Mouse (Mus musculus) liver, postnatal 0 days (tissue): ENCODE data around the gene Cab39l. TPM values are rescaled to one million over a fixed set of nuclear protein-coding genes. Genes with fewer than 3 reads are reported as not detected.

Experiments used
- ATAC-seq: fragments of 200-750 bp; cut with Nextera tagmentation; 2 replicates; pipeline ENCODE4 v1.8.0; 2017; ENCODE audit warnings: mild to moderate bottlenecking, moderate library complexity
- DNase-seq: peaks from one replicate; pipeline ENCODE4 v3.0.0-alpha.2; 2016
- H3K27ac ChIP-seq: fragments of 300-500 bp; sonication (generic); 2 replicates; pipeline ENCODE4 v1.5.1; 2014; ENCODE audit warnings: antibody characterized with exemption, moderate library complexity, mild to moderate bottlenecking, low read depth
- H3K27me3 ChIP-seq: fragments of 300-500 bp; sonication (generic); 2 replicates; pipeline ENCODE4 v1.6.1; 2014; ENCODE audit warnings: low read length, control low read depth, mixed read lengths; ENCODE audit not compliant: insufficient read depth
- H3K36me3 ChIP-seq: fragments of 300-500 bp; sonication (generic); replicated peaks from 2 replicates; pipeline ENCODE4 v1.6.1; 2014; ENCODE audit warnings: mild to moderate bottlenecking, control low read depth, low read length, moderate library complexity, mixed read lengths; ENCODE audit not compliant: insufficient read depth
- H3K4me1 ChIP-seq: fragments of 300-500 bp; sonication (generic); 2 replicates; pipeline ENCODE4 v1.6.1; 2014; ENCODE audit warnings: antibody characterized with exemption, mild to moderate bottlenecking, control low read depth; ENCODE audit not compliant: insufficient read depth
- H3K4me2 ChIP-seq: fragments of 300-500 bp; sonication (generic); 2 replicates; pipeline ENCODE4 v1.6.1; 2014; ENCODE audit warnings: low read depth, mild to moderate bottlenecking, low read length, moderate library complexity, mixed read lengths
- H3K4me3 ChIP-seq: fragments of 300-500 bp; sonication (generic); 2 replicates; pipeline ENCODE4 v1.5.1; 2014; ENCODE audit warnings: low read depth, low read length
- H3K9ac ChIP-seq: fragments of 300-500 bp; sonication (generic); replicated peaks from 2 replicates; pipeline ENCODE4 v1.6.1; 2014; ENCODE audit warnings: mild to moderate bottlenecking, moderate library complexity
- H3K9me3 ChIP-seq: fragments of 300-500 bp; sonication (generic); 2 replicates; pipeline ENCODE4 v1.6.1; 2016; ENCODE audit warnings: mild to moderate bottlenecking, control low read depth, low read length, mixed read lengths
- CTCF ChIP-seq: sonication (generic); IDR thresholded peaks from 2 replicates; pipeline ENCODE4 v1.5.1; 2016; ENCODE audit warnings: antibody characterized with exemption, low read depth
- EP300 ChIP-seq: IDR thresholded peaks from 2 replicates; pipeline ENCODE4 v1.6.1; 2016; ENCODE audit warnings: antibody characterized with exemption, low read depth, mild to moderate bottlenecking
- WGBS: fragments of 180-500 bp; shearing (Covaris S2); extraction: QIAGEN DNeasy Blood & Tissue Kit; methylation state at CpG from one replicate; pipeline ENCODE4 v1.1.7; 2014; ENCODE audit not compliant: insufficient replicate concordance; 5-methylcytosine and 5-hydroxymethylcytosine counted together
- polyA plus RNA-seq: library from polyadenylated mRNA; unstranded; fragments of >200 nt; fragmentation: Nextera tagmentation; extraction: Ambion mirVana; gene quantifications from 2 replicates; pipeline ENCODE4 v1.2.1, GENCODE M21; 2015

Gene Cab39l
- polyA plus RNA-seq, 1 experiment from 2014 or later, result 25.0 TPM

DNA sequence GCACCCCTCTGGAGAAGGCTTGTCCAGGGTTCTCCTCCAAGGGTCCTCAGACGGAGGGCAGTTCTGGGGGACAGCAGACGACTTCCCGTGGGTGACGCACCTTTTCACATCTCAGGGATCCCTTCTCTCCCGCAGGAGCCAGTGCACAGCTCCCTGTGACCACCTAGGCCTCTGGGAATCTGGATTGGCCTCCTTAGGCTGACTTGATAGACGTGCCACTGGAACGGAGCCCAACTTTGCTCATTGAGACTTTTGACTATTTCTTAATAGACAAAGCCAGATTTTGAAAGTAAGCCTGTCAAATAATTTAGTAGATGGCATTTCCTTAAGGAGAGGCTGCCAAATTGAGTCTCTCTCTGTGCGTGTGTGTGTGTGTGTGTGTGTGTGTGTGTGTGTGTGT is 185.9 kb downstream of the Cab39l start:
- no peaks in the 10 kb centered on the region for H3K36me3 ChIP-seq
- no peaks in the 10 kb centered on the region for H3K9me3 ChIP-seq
- no peak overlapping the region for H3K9ac ChIP-seq
- no peak overlapping the region for H3K4me3 ChIP-seq
- no peak for DNase-seq
- 53% methylated on average over 8 of the region's 8 CpGs for WGBS
- no peak overlapping the region for H3K27ac ChIP-seq
- no peak for TF ChIP-seq EP300
- TF ChIP-seq CTCF, result no peak
- peaks cover 12% of the 10 kb centered on the region for H3K4me1 ChIP-seq
- H3K27me3 ChIP-seq, result peaks cover 32% of the 10 kb centered on the region
- H3K4me2 ChIP-seq, result 0 out of 2 replicates have a peak overlapping the region, but pooled peaks have one; percentile 95
- ATAC-seq, result no peak

DNA sequence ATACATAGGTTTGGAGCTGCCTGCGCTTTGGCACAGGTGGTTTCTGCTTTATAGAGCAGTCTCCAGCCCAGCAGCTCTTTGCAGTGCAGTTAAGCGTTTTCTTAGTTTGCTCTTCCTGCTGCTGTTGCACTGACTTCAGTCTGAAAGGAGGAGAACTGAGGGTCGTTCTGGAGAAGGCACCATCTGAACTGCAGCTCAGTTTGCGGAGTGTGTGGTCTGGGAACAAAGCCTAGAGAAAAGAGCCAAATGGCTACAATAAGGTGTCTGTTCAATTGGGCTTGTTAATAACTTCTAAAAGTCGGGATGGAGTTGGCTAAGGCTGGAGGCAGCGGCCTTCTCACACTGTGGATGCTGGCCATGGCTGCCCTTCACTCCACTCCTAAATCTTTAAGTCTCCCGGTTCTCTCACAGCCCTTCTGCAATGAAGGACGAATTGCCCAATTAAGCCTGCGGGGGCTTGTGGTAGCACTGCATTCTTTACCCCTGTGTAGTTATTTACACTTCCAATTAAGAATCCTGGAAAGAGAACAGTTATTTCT is 186.4 kb downstream of the Cab39l start:
- WGBS, result 57% methylated on average over 9 of the region's 9 CpGs
- no peak overlapping the region for H3K4me3 ChIP-seq
- H3K4me2 ChIP-seq, result no peak overlapping the region
- H3K9me3 ChIP-seq, result no peaks in the 10 kb centered on the region
- DNase-seq (no peak), ATAC-seq (no peak)
- no peak overlapping the region for H3K27ac ChIP-seq
- H3K36me3 ChIP-seq, result no peaks in the 10 kb centered on the region
- H3K27me3 ChIP-seq, result peaks cover 32% of the 10 kb centered on the region
- peaks cover 12% of the 10 kb centered on the region for H3K4me1 ChIP-seq
- TF ChIP-seq CTCF (no peak), EP300 (no peak)
- no peak overlapping the region for H3K9ac ChIP-seq

DNA sequence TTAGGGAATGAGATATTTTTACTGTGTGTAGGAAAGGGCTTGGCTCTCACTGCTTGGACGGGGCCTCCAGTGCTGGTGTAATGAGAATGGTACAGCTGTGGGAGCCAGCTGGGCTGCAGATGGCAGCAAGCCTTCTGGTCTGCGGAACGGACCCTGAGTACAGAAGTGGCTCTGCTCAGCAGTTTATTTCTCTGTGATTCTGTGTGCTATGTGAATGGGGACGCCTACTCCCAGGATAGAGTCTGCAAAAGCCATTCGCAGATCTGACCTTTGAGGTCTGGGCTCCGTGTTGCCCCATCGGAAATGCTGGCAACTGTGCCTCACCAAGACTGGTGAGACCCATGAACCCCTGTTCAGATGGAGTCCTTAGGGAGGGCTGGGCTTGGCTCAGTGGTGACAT is 187.1 kb downstream of the Cab39l start:
- Histone ChIP-seq H3K4me3 (no peak overlapping the region), H3K4me2 (no peak overlapping the region), H3K9me3 (no peaks in the 10 kb centered on the region), H3K36me3 (no peaks in the 10 kb centered on the region), H3K27ac (no peak overlapping the region), H3K9ac (no peak overlapping the region), H3K27me3 (peaks cover 32% of the 10 kb centered on the region), H3K4me1 (peaks cover 12% of the 10 kb centered on the region)
- no peak for DNase-seq
- no peak for ATAC-seq
- TF ChIP-seq CTCF (no peak), EP300 (no peak)
- 66% methylated on average over 7 of the region's 7 CpGs for WGBS

DNA sequence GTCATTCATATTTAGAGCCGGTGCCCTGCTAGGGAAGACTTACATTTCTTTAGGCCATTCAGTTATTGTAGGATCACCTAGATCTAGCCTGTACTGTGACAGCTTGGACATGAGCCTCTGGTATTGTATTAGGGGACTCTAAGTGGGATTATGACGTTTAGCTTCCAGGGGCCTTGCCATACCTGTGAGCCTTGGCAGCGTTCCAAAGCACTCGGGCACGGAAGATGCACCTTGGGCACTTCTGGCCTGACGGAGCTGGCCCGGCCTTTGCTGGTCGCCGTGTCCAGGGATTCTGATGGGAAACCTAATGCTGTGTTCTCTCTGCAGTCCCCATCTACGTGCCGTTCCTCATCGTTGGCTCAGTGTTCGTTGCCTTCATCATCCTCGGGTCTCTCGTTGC is 188.5 kb downstream of the Cab39l start:
- DNase-seq, result no peak
- H3K9ac ChIP-seq, result no peak overlapping the region
- no peak overlapping the region for H3K4me3 ChIP-seq
- peaks cover 12% of the 10 kb centered on the region for H3K4me1 ChIP-seq
- no peak for ATAC-seq
- 91% methylated on average over 15 of the region's 15 CpGs for WGBS
- TF ChIP-seq CTCF (no peak), EP300 (no peak)
- no peaks in the 10 kb centered on the region for H3K9me3 ChIP-seq
- peaks cover 27% of the 10 kb centered on the region for H3K27me3 ChIP-seq
- no peak overlapping the region for H3K4me2 ChIP-seq
- no peak overlapping the region for H3K27ac ChIP-seq
- no peaks in the 10 kb centered on the region for H3K36me3 ChIP-seq

DNA sequence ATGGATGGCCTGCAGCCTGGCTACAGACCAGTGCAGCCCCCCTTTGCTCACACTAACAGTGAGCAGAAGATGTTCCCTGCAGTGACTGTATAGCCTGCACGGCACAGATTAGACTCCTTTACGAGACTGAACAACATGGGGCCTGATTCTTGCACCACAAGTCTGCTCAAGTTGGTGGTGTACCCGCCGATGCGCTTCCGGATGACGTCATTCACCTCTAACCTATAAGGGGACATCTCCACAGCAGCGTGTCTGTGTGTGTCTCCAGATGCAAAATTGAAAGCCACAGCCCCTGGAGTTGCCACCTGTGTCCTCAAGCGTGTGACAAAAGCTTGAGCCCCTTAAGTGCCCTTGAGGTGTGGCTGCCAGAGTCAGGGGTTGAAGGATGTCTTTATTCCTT is 189.3 kb downstream of the Cab39l start:
- WGBS, result 87% methylated on average over 9 of the region's 9 CpGs
- no peaks in the 10 kb centered on the region for H3K36me3 ChIP-seq
- no peaks in the 10 kb centered on the region for H3K9me3 ChIP-seq
- ATAC-seq (no peak), DNase-seq (no peak)
- H3K27ac ChIP-seq, result no peak overlapping the region
- H3K4me2 ChIP-seq, result no peak overlapping the region
- no peak overlapping the region for H3K9ac ChIP-seq
- H3K27me3 ChIP-seq, result peaks cover 19% of the 10 kb centered on the region
- TF ChIP-seq EP300 (no peak), CTCF (no peak)
- H3K4me3 ChIP-seq, result no peak overlapping the region
- H3K4me1 ChIP-seq, result peaks cover 11% of the 10 kb centered on the region

DNA sequence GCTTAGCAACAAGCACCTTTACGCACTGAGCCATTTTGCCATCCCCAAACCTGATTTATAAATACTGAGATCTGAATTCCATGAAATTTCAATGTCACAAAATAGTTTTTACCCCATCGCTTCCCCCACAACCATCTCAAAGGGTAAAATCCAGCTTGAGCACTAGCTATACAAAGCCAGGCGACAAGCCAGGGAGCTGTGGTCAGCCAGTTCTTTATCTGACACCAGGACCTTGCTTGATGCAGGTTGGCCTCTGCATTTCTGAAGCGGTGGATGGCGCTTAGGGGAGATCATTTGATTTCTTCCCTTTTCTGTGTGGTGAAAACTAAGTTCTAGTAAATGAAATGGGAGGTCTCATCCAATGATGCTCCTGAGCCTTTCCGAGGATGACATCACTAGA is 191.3 kb downstream of the Cab39l start:
- H3K4me3 ChIP-seq, result no peak overlapping the region
- TF ChIP-seq EP300 (no peak), CTCF (no peak)
- WGBS, result 73% methylated on average over 6 of the region's 6 CpGs
- H3K4me1 ChIP-seq, result no peaks in the 10 kb centered on the region
- H3K27ac ChIP-seq, result no peak overlapping the region
- ATAC-seq, result no peak
- no peaks in the 10 kb centered on the region for H3K9me3 ChIP-seq
- no peak overlapping the region for H3K4me2 ChIP-seq
- DNase-seq, result no peak
- H3K27me3 ChIP-seq, result peaks cover 3% of the 10 kb centered on the region; the same call in 1 of the 2 replicates
- H3K9ac ChIP-seq, result no peak overlapping the region
- no peaks in the 10 kb centered on the region for H3K36me3 ChIP-seq

DNA sequence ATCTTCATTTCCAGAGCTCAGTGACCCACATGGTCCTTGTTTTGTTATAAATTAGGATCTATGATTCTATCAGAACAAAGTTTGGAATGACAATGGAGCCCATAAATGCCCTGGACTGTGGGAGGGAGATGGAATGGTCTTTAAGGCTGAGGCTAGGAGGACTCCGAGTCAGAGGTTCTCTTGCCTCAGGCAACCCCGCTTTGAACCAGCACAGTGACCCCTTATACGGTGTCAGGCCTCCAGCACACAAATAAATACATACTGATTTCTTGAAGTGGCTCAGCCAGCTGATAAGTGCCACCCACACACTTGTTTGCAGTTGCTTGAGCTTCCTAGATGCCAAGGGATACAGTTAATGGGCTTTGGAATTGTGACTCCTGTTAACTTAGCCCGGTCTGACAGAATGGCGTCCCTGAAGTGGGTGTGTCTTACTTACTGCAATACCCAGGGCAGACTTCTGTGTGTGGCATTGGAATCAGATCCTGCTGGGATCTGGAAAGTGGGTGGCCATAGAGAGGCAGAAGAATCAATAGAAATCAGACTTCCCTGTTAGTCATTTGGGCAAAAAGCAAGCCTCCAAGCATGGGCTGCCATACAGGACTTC is 192.6 kb downstream of the Cab39l start:
- H3K4me3 ChIP-seq, result no peak overlapping the region
- WGBS, result 80% methylated on average over 5 of the region's 5 CpGs
- no peak for TF ChIP-seq EP300
- no peak for TF ChIP-seq CTCF
- H3K9ac ChIP-seq, result no peak overlapping the region
- no peaks in the 10 kb centered on the region for H3K36me3 ChIP-seq
- H3K27me3 ChIP-seq, result no peaks in the 10 kb centered on the region
- H3K27ac ChIP-seq, result no peak overlapping the region
- no peaks in the 10 kb centered on the region for H3K4me1 ChIP-seq
- ATAC-seq (no peak), DNase-seq (no peak)
- H3K4me2 ChIP-seq, result no peak overlapping the region
- H3K9me3 ChIP-seq, result no peaks in the 10 kb centered on the region
